Mouse (Mus musculus): ENCODE measurements around the gene Pkp1.
A peak's percentile ranks its signal among the peaks of the same experiment; 100 is the strongest.

Pkp1 gene

DNA sequence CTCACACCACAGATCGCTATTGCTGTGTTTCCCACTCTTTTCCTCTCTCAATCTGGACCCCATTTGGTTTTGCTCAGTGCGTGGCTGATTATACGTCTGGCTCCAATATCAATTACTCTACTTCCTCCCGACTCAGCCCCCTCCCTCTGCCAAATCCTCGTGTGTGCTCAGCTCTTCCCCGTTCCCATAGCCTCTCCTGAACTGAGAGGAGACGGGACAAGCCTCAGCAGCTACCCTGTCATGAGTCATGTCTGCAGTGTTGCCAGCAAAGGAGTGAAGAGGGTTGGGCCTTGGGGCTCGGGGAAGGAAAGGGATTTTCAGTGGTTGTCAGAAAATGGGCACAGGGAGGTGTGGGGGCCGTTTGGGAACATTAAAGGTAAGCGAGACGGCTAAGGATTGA lies 12.3 kb downstream of the Pkp1 start:
- DNase-seq (ENCODE audit: low read depth, low spot score): no peak

DNA sequence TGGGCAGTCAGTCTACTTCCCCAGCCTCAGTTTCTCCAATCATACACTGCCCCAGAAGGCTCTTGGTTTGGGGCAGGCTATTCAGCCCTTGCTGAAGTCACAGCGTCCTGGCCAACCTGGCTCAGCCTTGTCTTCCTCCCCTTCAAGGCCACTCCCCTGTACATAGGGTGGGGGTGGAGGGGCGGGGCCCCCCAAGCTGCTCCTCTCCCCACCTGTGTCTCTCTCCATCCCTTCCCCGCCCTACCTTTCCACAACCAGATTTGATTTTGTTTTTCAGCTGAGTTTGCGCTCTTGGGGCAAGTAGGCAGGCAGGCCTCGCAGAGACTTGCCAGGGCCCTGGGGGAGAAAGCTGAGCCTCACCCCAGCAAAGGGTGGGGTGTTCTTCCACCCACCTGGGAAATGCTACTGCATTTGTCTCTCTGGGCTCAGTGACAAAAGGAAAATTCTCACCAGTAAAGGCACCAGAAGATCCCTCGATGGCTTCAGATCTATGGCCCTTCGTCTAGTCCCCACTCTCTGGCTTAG lies 19.0 kb downstream of the Pkp1 start:
- no peak for DNase-seq (ENCODE audit: low read depth, low spot score)

DNA sequence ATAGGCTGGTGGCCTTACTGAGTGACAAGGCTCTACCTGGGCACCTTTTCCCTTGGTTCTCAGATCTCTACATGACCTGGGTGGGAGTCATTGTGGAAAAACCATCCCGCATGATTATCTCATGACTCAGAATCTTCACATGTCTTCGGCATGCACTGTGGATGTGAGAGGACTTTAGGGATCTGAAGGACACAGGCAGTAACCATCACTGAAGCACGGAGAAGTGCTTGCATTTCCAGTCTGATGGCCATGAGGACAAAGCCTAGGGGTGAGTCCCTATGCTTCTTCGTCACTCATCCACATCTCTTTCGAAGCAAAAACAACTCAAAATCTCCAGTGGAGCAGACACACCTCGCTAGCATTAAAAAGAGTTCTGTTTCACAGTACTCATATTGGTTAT lies 19.7 kb downstream of the Pkp1 start:
- no peak for DNase-seq (ENCODE audit: low read depth, low spot score)

DNA sequence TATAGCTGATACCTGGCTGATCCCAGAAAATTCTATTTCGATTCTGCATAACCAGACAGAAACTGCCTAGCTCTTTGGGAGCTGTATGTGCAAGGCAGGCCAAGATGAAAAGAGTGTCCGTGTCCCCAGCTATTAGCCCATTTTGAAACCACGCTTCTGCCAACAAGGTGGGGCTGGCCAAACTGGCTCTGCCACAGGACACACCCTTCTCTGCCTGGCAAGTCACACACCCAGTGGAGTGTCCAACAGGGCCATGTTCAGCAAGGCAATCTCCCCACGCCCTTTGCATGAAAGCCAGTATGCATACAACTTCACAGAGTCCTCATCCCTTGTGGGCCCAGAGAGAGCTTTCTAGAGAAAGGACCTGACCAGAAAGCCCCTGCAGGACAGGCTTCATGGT lies 23.6 kb downstream of the Pkp1 start:
- DNase-seq (ENCODE audit: low read depth, low spot score): no peak

DNA sequence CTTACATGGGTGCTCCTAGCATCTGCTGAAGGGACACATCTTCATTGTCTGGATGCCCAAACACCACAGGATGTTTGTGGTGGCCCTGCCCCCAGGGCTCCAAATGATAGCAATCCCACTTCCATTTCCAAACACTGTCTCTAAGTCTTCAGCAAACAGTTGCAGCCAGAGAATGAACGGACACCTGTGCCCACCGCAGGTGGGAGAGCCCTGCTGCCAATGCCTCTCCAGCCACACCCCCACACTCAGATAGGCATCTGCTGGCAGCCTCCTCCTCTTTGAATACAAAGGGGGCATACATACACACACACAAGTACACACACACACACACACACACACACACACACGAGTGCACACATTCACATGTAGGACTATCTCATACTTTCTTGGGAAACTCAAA lies 25.6 kb downstream of the Pkp1 start:
- no peak for DNase-seq (ENCODE audit: low read depth, low spot score)

DNA sequence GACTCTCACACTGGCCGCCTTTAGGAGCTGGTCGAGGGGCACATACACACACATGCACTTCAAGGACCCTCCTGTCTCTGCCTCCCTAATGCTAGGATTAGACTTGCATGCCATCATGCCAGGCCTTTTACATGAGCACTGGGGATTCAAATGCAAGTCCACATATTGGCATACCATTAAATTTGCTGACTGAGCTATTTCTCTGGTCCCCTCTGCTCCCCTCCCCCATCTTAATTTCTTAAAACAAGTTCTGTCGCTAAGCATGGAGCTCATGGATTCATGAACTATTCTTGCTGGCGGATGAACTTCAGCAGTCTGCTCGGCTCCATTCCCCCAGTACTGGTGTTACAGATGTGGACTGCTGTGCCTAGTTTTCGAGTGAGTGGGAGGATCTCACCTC lies 26.2 kb downstream of the Pkp1 start:
- DNase-seq (ENCODE audit: low read depth, low spot score): no peak

DNA sequence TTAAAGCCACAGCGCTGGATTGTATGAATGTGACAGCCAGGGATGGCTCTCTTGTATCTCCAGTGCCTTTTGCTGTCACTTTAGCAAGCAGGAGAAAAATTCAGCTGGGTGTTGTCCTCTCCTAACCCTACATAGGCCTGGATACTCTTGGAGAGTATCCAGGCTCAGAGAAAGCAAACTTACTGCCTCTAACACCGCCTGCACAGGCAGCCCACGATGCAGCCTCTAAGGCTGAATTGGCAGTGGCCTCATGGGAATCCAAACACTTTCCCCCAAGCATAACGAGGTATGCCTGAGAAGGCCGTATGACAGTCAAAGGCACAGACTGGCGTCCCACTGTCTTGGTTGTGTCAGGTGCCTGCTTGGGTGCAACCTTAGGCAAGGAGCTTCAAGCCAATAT lies 26.8 kb downstream of the Pkp1 start:
- DNase-seq (ENCODE audit: low read depth, low spot score): no peak

DNA sequence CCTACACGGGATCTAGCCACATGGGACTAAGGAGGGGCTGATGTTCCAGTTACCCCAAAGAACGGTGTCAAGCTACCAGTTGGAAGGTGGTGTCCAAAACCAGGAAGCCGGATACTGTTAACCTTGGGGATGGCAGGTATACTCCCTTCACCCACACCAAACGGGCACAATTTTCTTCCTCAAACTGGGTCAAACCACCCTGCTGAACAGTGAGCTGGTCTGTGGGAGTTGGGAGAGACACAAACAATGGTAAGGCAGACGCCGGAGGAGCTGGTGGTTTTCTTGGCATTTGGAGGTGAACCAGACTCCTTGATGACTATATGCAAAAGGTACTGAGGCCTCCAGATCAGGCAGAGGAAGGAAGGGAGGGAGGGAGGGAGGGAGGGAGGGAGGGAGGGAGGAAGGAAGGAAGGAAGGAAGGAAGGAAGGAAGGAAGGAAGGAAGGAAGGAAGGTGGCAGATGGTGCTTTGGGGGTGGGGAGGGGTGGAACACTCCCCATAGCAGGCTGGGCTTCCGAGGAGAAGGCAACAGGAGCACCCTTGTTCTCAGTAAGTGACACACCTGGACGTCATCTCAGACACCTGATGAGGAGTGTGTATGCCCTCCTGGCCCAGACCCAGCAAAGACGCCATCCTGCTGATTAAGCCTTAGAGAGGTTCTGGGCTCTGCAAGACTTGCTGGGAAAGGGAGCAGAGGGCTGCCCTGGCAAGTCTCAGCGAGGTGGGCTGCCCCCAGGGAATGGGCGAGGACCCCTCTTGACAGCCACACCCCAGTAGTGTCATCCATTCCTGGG lies 27.4 kb downstream of the Pkp1 start:
- no peak for DNase-seq (ENCODE audit: low read depth, low spot score)

DNA sequence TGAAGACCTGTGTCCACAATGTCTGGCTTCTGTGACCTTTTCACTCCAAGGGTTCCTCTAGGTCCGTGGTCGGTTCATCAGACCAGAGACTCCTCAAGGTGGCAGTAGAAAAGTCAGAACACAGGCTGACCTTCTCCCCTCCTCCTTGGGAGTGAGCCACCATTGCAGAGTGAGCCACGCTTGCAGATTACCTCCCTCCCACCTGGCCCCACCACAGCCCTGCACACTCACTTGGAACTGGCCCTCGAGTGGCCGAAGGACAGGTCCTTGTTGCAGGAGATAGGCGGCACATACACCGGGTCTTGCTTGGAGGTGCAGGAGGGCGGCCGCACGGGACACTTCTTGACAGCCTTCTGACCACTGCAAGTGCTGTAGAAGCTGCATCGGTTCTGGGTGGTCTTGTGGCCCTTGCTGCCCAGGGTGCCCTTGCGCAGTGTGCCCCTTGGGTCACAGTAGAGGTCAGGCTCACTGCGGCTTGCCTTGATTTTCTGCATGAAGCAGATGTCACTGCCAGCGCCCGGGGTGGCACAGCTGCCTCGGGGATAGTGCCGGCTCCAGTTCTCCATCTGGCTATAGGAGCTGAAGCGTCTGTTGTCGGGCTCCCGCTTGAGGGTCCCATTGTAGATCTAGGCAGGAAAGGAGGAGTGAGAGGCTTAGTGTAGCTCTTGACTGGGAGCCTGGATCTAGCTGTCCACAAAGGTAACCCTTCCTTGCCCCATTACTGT lies 29.4 kb downstream of the Pkp1 start:
- no peak for DNase-seq (ENCODE audit: low read depth, low spot score)

DNA sequence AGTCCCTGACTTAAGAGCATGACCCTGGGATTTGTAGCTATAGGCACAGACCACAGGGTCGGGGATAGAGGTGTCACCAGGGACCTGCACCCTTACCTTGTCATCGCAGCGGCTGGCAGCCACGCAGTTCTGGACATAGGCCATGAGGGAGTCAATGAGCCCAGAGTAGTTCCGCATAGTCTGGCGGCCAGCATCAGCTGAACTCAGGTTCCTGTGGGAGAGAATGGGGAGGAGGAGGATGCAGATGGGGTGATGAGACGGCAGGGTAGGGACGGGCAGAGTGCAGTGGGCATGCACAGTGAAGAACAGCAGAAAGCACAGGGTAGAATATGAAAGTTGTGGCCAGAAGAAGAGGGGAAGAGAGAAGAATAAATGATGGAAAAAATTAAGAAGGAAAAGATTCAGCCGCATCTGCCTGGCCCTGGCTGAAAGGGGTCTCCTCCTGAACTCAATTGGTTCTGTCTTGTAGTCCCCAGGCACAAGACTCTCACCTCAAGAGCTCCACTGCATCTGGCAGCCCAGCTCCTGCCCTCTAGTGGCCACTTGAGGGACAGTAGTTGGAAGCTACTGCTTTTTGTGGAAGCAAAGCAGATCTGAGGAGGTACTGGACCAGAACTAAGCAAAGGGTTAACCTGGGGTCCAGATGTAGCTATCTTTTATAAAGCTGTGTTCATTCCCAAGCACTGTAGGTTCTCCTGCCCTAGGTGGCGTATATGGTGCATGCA lies 36.5 kb downstream of the Pkp1 start:
- DNase-seq (ENCODE audit: low read depth, low spot score): peak; percentile 64

DNA sequence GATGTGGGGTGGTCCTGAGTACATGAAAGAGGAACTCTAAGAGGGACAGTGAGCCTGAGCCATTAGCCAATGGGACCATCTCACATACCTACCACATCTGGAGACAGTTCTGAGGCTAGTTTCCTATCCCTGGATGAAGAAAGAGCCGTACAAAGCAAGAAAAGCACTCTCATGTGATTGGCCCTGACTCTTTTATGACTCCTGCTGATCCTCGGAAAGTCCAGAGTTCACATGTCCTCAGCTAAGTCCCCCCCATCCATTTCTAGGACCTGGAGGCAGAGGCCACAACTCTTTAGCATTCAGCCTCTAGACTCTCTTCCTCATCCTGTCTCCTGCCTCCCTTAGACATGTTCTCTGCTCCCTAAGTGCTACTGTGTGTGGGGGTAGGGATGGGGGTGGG lies 41.8 kb downstream of the Pkp1 start:
- DNase-seq (ENCODE audit: low read depth, low spot score): no peak

DNA sequence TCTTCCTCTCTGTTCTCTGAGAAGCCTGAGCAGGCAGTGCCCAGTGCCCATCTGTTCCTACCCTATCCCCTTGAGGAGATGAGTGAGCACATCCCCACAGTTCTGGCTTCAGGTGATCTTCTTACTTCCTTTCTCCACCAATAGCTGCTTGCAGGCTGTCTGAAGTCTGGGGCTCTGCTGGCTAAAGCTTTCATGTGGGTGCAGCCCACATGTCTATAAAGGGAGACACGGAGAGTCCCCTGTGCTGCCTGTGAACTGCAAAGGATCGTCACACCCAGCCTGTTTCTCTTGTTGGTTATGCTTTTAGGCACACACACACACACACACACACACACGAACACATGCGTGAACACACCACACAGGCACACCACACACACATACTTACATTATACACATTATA lies 46.0 kb downstream of the Pkp1 start:
- peak; percentile 22 for DNase-seq (ENCODE audit: low read depth, low spot score)

DNA sequence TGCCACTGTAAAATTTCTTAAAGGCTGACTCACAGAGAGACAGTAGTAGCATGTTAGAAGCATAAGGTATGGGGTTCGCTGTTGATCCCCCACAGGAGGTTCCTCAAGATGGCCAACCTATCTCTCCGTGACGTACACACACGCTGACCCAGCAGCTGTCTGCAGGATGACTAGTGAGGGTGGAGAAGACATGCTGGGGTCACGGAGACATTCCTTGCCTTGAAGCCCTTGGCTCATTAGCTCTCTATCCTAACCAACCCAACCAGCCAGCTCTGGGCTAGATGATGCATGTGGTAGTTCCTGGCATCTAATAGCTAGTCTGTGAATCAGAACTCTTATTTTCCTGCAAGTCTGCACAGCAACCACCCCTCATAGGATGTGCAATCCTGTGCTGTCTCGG lies 50.4 kb downstream of the Pkp1 start:
- DNase-seq (ENCODE audit: low read depth, low spot score): no peak

DNA sequence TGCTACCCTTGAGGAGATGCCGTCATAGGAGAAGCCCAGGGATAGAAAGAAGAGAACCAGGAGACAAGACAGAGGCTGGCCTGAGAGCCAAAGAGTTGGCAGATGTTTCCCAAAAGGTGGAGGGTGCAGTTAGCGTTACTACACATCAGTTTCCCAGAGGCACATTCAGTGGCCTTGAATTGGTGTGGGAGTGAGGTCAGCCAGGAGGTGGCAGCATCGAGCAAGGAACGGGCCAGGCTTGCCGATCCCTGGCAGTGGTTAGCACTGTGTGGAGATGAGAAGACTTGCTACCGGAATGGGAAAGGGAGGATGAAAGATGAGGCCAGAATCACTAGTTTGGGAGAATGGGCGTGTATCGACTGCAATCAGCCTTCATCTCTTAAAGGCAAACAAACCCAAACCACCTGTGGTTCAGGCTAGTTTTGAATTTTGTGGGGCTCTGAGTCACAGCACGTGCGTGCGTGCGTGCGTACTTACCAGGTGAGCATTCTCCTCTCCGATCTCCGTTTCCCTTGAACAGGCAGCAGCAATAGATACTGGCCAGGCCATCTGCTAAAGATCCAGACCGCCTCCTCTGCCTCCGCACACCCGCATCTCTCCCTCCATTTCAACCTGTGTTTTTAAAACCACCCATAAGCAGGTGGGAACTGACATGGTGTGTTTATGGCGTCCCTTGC lies 53.4 kb downstream of the Pkp1 start:
- peak; percentile 72 for DNase-seq (ENCODE audit: low read depth, low spot score)

DNA sequence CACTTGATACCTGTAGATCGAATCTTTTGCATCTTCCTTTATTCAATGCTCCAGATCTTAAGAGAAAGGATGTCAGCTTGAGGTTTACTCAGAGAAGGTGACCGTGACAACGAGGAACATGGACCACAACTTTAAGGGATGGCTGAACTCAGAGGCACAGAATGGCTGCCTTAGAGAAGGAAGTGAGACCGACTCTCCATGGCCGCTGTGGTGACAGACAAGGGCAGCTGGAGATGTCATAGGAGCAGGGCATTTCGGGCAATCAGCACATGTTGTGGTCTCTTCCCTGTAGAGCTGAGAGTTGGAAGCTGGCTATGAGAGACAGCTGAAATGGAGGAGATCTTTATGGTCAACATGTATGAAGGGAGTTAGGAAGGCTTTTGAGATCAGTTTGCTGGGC lies 54.2 kb downstream of the Pkp1 start:
- no peak for DNase-seq (ENCODE audit: low read depth, low spot score)

DNA sequence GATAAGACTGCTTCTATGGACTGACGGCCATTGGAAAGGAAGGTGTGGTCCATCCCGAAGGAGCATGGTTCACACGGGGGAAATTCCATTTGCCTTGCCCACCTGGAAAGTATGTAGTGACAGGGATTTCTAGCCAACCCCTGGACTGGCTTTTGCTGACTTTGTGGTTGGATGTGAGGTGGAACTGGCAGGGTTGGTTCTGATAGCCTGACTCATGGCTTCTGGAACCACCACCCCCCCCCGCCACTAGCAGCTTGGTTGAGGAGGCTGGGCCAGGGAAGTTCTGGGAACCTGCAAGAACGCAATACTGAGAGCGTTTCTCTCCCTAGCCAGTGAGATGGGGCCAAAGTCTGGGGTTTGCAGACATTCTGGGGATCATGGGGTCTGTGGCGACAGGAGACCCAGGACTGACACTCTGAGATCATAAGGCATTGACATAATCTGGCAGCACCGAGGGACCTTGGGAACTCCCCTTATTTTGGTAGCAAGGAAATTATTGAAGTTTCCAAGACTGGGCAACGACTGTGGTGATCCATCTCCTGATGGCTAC lies 55.1 kb downstream of the Pkp1 start:
- DNase-seq (ENCODE audit: low read depth, low spot score): no peak

DNA sequence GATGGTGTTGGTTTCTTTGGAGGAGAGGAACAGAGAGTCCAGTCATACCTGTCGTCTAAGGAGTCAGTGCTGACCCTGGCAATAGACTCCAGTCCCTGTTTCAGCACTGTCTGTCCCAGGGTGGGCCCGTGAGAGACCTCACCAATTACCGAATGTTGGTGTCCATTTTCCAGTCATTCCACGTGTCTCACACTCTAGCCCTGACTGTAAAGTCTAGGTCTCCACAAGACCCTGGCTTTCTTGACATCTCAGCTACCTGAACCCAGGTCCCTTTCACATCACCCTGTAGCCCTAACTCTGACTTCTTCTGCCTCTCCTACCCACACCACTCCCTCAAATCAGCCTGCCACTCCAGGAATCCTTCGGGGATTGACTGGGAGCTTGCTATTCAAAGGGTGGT lies 56.4 kb downstream of the Pkp1 start:
- DNase-seq (ENCODE audit: low read depth, low spot score): no peak

DNA sequence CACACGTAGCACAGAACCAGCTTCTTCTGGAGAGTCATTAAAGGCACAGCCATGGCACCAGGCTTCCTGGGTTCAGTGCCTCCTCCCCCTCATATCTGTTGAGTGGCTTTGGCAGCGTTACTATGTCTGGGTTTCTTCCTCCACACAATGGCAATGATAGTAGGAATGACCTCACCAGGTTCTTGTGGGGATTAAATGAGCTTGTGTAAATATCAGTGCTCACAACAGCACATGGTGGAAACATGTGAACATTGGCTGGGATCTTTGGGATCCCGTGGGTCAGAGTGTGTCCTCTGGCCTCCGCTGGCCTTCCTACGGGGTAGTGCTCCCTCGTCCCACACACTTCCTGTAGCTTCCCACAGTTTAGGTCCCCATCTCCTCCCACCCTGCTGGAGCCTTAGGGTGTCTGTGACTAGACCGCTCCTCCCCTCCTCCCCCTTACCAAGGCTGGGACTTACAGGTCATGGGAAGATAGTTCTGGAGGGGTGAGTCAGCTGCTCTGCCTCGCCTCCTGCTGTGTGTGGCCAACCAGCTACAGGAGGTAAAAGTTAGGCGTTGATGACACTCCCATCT lies 56.9 kb downstream of the Pkp1 start:
- DNase-seq (ENCODE audit: low read depth, low spot score): no peak

DNA sequence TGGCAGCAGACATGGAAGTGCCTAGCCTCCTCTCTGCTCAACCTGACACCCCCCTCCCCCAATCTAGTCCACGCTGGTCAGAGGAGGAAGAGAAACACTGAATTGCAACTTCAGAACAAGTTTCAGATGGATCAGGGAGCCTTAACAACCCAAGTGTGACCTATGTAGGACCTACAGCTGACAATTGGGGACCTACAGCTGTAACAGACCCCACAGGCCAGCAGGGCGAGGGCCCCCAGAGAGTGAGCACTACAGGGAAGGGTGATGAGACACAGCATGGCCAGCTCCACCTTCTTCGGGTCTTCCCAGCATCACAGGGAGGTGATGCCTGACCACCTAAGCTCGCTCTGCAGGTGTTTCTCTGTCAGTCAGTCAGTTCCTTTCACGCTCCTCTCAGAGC lies 57.9 kb downstream of the Pkp1 start:
- DNase-seq (ENCODE audit: low read depth, low spot score): no peak

DNA sequence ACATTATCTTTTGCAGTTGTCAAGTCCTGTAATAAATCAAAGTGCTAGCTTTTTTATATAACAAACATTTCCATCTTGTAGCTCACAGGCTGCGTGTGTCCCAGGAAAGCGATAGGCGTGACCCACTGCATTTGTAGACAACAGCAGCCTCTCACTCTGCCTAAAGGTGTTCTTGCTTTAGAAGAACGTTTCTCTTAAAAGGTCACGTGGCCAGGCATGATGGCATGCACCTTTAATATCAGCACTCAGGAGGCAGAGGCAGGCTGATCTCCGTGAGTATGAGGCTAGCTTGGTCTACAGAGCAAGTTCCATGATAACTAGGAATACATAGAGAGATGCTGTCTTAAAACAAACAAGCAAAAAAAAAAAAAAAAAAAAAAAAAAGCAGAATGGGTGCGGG lies 60.5 kb downstream of the Pkp1 start:
- DNase-seq (ENCODE audit: low read depth, low spot score): no peak

DNA sequence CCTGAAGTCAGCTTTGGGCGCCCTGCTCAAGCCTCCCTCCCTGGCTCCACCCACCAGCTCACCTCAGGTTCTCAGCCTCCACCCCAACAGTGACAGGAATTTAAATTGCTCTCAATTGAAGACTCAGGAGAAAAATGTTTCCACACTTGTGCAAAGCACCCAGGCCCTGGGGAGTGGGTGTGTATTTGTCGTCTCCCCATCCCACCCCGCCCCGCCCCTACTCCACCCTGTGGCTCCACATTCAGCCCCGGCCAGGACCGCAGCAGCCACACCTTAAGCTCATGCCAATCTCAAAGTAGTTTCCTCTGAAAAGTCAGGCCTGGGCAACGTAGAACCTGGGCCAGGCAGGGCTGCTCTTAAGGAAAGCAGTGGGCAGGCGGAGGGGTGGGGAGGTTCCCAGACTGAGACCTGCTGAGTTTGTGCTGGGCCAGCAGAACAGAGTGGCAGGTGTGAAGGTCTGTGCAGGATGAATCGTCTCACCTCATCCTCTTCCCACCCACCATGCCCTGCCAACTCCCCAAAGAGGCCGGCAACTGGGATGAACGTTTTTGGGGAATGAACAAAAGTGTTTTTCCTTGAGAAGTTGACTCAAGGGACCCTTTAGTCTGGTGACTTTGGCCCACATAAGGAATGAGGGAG lies 61.8 kb downstream of the Pkp1 start:
- no peak for DNase-seq (ENCODE audit: low read depth, low spot score)
